Mouse (Mus musculus) forebrain, embryonic 11.5 days (tissue): Measurements from ENCODE around the gene Hs6st3. TPM values are rescaled to one million over a fixed set of nuclear protein-coding genes. Genes with fewer than 3 reads are reported as not detected.

Experiments
- ATAC-seq: fragments of 200-750 bp; cut with Nextera tagmentation; replicated peaks from 2 replicates; pipeline ENCODE4 v1.8.0; 2017; ENCODE audit warnings: moderate TSS enrichment; ENCODE audit not compliant: low FRiP score
- DNase-seq: peaks from one replicate; pipeline ENCODE4 v3.0.0-alpha.2; 2017; ENCODE audit warnings: low spot score
- H3K27ac ChIP-seq: fragments of 300-500 bp; sonication (generic); 2 replicates; pipeline ENCODE4 v1.5.1; 2014; ENCODE audit warnings: low read depth, low read length
- H3K27me3 ChIP-seq: fragments of 300-500 bp; sonication (generic); 2 replicates; pipeline ENCODE4 v1.6.1; 2014; ENCODE audit warnings: mild to moderate bottlenecking, low read length, mixed read lengths; ENCODE audit not compliant: control insufficient read depth, insufficient read depth
- H3K36me3 ChIP-seq: fragments of 300-500 bp; sonication (generic); 2 replicates; pipeline ENCODE4 v1.6.1; 2014; ENCODE audit warnings: mild to moderate bottlenecking, low read length, moderate library complexity, mixed read lengths; ENCODE audit not compliant: control insufficient read depth, insufficient read depth
- H3K4me1 ChIP-seq: fragments of 300-500 bp; sonication (generic); replicated peaks from 2 replicates; pipeline ENCODE4 v1.6.1; 2014; ENCODE audit warnings: low read length, mixed read lengths; ENCODE audit not compliant: control insufficient read depth, insufficient read depth
- H3K4me2 ChIP-seq: fragments of 300-500 bp; sonication (generic); 2 replicates; pipeline ENCODE4 v1.6.1; 2014; ENCODE audit warnings: low read depth, mild to moderate bottlenecking, low read length, moderate library complexity, mixed read lengths; ENCODE audit not compliant: severe bottlenecking
- H3K4me3 ChIP-seq: fragments of 300-500 bp; sonication (generic); 2 replicates; pipeline ENCODE4 v1.5.1; 2014; ENCODE audit warnings: low read depth, low read length
- H3K9ac ChIP-seq: fragments of 300-500 bp; sonication (generic); 2 replicates; pipeline ENCODE4 v1.6.1; 2014; ENCODE audit warnings: low read length
- H3K9me3 ChIP-seq: fragments of 300-500 bp; sonication (generic); 2 replicates; pipeline ENCODE4 v1.6.1; 2016; ENCODE audit warnings: low read length, mixed read lengths; ENCODE audit not compliant: control insufficient read depth
- WGBS: fragments of 180-500 bp; shearing (Covaris S2); extraction: QIAGEN DNeasy Blood & Tissue Kit; methylation state at CpG from one replicate; pipeline ENCODE4 v1.1.7; 2014; 5-methylcytosine and 5-hydroxymethylcytosine counted together
- polyA plus RNA-seq: library from polyadenylated mRNA; unstranded; fragments of >200 nt; fragmentation: Nextera tagmentation; extraction: Ambion mirVana; gene quantifications from 2 replicates; pipeline ENCODE4 v1.2.1, GENCODE M21; 2014

Hs6st3 gene
- polyA plus RNA-seq, 1 experiment from 2014 or later = not detected

- H3K36me3 ChIP-seq = no peaks in the 10 kb centered on the region
- H3K9me3 ChIP-seq = no peaks in the 10 kb centered on the region
- H3K9ac ChIP-seq = no peak overlapping the region
- 11% methylated on average over 5 of the region's 5 CpGs for WGBS
- no peak overlapping the region for H3K4me2 ChIP-seq
- no peak overlapping the region for H3K4me3 ChIP-seq
- no peak overlapping the region for H3K27ac ChIP-seq
- H3K27me3 ChIP-seq = no peaks in the 10 kb centered on the region
- DNase-seq (no peak), ATAC-seq (no peak)
- no peaks in the 10 kb centered on the region for H3K4me1 ChIP-seq
Observed at GRCm38 (mm10) chr14:119852139-119852538, 714.0 kb downstream of the Hs6st3 start.

DNA sequence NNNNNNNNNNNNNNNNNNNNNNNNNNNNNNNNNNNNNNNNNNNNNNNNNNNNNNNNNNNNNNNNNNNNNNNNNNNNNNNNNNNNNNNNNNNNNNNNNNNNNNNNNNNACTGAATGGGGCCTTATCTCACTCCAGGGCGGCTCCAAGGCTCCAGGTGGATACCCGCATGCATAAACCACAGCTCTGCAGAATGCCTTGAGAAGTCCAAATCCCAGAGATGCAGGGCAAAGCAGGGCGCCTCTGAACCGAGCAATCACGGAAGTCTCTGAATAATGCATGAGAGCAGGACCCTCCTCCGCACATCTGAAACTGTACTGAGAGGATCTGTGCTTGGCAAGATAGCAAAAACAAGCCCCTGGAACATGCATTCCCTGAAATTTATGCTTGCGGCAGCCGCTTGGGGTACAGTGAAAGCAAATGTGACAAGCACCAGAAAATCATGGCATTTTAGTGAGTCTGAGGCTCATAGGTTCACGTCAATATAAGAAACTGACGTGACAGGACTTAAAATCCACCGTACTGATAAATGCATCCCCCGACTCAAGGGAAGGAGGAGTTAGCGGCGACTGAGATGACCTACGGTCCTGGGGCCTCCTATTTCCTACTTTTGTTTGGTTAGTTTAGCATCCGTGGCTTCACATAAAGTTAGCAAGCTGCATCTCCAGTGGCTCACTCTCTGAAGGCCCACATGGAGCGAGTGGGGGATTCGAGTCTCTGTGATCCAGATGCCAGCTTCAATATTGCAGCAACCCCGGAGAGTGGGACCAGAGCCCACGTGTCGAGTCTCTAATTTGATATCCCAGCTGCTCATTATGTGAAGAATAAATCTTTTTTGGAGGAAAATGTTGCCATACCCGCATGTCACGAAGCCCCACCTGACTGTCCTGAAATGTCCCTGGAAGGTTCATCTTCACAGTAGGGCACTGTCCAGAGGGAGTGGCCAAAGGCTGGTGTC is 719.5 kb downstream of the Hs6st3 start:
- H3K9ac ChIP-seq = no peak overlapping the region
- H3K4me1 ChIP-seq = no peaks in the 10 kb centered on the region
- no peak overlapping the region for H3K27ac ChIP-seq
- no peak overlapping the region for H3K4me2 ChIP-seq
- no peak overlapping the region for H3K4me3 ChIP-seq
- H3K36me3 ChIP-seq = no peaks in the 10 kb centered on the region
- H3K9me3 ChIP-seq = no peaks in the 10 kb centered on the region
- H3K27me3 ChIP-seq = no peaks in the 10 kb centered on the region
- WGBS = 65% methylated on average over 23 of the region's 23 CpGs
- peak; percentile 66 for ATAC-seq
- no peak for DNase-seq

- Histone ChIP-seq H3K27ac (no peak overlapping the region), H3K36me3 (no peaks in the 10 kb centered on the region), H3K4me3 (no peak overlapping the region), H3K9me3 (no peaks in the 10 kb centered on the region), H3K4me1 (no peaks in the 10 kb centered on the region), H3K4me2 (no peak overlapping the region), H3K27me3 (no peaks in the 10 kb centered on the region), H3K9ac (no peak overlapping the region)
- 95% methylated on average over 4 of the region's 4 CpGs for WGBS
- no peak for DNase-seq
- ATAC-seq = no peak
Observed at GRCm38 (mm10) chr14:119873617-119874016, 735.5 kb downstream of the Hs6st3 start.

DNA sequence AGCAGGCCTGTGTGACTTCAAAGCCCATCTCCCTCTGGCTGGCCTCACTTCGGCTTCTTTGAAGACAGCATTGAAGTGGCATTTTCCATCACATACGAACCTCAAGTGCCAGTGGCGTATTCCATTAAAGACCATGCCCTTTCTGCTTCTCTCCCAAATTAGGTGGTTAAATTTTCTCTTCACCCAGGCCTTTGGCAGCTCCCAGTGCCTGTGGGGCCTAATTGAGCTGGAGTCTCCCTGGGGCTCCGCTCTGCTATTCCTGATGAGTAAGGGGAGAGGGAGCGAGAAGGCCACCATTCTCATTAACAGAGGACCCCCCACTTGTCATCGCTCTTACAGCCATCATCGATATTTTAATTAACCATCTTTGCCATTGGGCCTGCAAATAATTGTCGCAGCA is 754.8 kb downstream of the Hs6st3 start:
- no peak overlapping the region for H3K4me2 ChIP-seq
- no peaks in the 10 kb centered on the region for H3K27me3 ChIP-seq
- no peak for ATAC-seq
- no peaks in the 10 kb centered on the region for H3K4me1 ChIP-seq
- no peak overlapping the region for H3K27ac ChIP-seq
- 84% methylated on average over 8 of the region's 8 CpGs for WGBS
- no peaks in the 10 kb centered on the region for H3K9me3 ChIP-seq
- no peak overlapping the region for H3K4me3 ChIP-seq
- H3K36me3 ChIP-seq = no peaks in the 10 kb centered on the region
- H3K9ac ChIP-seq = no peak overlapping the region
- no peak for DNase-seq

GRCm38 (mm10) chr14:119895097-119895496 is 757.0 kb downstream of the Hs6st3 start:
- no peaks in the 10 kb centered on the region for H3K4me1 ChIP-seq
- ATAC-seq = no peak
- no peak overlapping the region for H3K9ac ChIP-seq
- H3K4me3 ChIP-seq = no peak overlapping the region
- WGBS = 91% methylated on average over 8 of the region's 8 CpGs
- no peaks in the 10 kb centered on the region for H3K9me3 ChIP-seq
- no peaks in the 10 kb centered on the region for H3K36me3 ChIP-seq
- no peak for DNase-seq
- no peaks in the 10 kb centered on the region for H3K27me3 ChIP-seq
- no peak overlapping the region for H3K27ac ChIP-seq
- H3K4me2 ChIP-seq = no peak overlapping the region

- no peaks in the 10 kb centered on the region for H3K9me3 ChIP-seq
- DNase-seq (no peak), ATAC-seq (no peak)
- H3K4me3 ChIP-seq = no peak overlapping the region
- no peaks in the 10 kb centered on the region for H3K27me3 ChIP-seq
- WGBS = 69% methylated on average over 10 of the region's 10 CpGs
- H3K9ac ChIP-seq = no peak overlapping the region
- no peak overlapping the region for H3K4me2 ChIP-seq
- no peaks in the 10 kb centered on the region for H3K4me1 ChIP-seq
- H3K27ac ChIP-seq = no peak overlapping the region
- H3K36me3 ChIP-seq = no peaks in the 10 kb centered on the region
Observed at GRCm38 (mm10) chr14:119895765-119896465, 757.8 kb downstream of the Hs6st3 start.

DNA sequence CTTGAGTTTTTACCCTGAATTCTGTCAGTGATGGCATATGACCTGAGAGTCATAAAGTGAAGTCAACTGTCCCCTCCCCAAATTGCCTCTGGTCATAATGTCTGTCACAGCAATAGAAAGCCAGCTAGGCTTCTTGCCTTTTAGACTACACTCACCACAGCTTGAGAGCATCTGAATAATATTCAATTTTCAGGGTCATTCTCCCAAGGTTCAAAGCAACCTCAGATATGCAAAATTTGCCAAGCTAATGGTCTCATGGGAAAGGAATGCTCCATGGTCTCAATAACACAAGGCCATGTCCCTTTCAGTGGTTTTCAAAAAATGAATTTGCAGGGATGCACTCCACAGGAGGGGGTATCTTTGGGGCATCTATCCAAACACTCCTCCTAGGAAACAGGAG is 764.3 kb downstream of the Hs6st3 start:
- DNase-seq (no peak), ATAC-seq (no peak)
- Histone ChIP-seq H3K36me3 (no peaks in the 10 kb centered on the region), H3K27me3 (no peaks in the 10 kb centered on the region), H3K4me1 (no peaks in the 10 kb centered on the region), H3K4me3 (no peak overlapping the region), H3K4me2 (no peak overlapping the region), H3K9me3 (no peaks in the 10 kb centered on the region), H3K9ac (no peak overlapping the region), H3K27ac (no peak overlapping the region)

DNA sequence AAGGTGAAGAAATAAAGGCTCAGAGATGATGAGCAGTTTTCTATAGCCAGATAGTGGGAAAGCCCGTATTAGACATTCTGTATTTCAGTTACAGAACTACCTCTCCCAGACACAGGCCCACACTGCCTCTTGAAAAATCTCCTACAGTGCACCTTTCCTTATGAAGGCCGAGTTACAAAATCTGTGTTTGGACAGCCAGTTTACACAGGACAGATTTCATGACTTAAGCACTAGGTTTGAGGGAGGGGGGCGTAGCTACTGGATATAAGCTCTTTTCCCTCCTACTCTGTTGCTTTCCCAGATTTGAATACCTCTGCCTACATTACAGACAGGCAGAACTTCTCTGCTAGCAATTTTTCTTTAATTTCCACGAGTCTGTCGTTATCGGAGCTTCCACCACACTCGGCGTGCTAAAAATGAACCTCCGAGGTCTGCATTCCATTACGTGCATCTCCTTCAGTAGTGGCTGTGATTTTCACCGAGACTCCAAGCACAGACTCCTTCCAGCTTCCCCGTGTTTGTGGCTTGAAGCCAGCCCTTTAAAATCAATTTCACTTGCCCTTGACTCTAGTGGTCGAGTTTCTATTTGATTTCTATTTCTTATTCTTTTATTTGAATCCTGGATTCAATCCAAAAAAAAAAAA is 770.0 kb downstream of the Hs6st3 start:
- ATAC-seq = no peak

More for the DNA sequence above, 770.0 kb downstream of the Hs6st3 start:
- DNase-seq = no peak
- Histone ChIP-seq H3K27ac (no peak overlapping the region), H3K4me2 (no peak overlapping the region), H3K4me3 (no peak overlapping the region), H3K36me3 (no peaks in the 10 kb centered on the region), H3K4me1 (no peaks in the 10 kb centered on the region), H3K9me3 (no peaks in the 10 kb centered on the region), H3K27me3 (no peaks in the 10 kb centered on the region), H3K9ac (no peak overlapping the region)
- WGBS = 84% methylated on average over 13 of the region's 13 CpGs
